Mouse (Mus musculus): ENCODE data around the gene Myl6. TPM values are rescaled to one million over a fixed set of nuclear protein-coding genes. Genes with fewer than 3 reads are reported as not detected.
A peak's percentile ranks its signal among the peaks of the same experiment; 100 is the strongest.

Myl6 gene
- total RNA-seq (2022): 100 to 1,000 TPM; 202 to 251 (median 236) TPM

DNA sequence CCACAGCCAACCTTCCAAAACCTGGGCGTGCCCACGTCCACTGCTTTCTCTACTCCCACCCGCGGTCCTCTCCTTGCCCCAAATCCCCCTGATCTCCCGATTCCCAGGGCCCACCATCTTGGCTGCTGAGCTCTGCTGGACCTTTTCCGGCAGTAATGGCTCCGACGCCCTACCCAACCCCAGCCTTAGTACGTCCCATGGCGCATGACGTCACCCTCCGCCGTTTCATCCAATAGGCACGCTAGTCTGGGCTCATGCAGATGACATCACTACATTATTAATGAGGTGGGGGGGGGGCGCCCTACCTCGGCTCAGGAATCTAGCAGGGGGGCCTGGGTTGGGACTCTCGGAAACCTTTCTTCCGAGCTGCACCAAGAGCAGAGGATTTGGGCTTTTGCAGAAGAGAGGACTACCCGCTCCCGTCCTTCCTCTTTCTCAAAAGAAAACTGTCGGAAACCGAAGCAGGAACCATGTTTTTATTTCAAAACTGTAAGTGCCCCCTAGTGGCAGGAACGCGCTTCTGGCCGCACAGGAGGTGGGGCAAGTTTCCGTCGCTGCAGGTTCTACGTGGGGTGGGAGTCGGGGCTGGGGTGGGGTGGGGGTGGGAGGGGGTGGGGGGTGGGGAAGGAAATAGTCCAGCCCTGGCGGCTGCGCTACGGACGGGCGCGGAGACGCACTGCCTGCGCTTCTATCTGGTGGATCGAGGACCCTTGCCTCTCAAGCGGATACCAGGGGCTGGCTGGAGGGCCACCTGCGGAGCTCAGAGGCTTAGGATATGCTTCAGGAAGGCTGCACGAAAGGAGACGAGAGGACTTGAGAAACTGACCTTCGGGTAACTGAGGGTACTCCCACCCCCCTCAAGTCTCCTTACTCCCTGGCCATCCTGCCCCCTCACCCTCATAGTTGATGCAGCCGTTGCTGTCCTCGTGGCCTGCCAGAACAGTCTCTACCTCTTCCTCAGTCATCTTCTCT, at the start of gene Myl6:
Gene Myl6 (minus strand): TSS at position 451 of the 972 bp plus-strand sequence.
- peak; percentile 98 for DNase-seq (ENCODE audit: low spot score)

DNA sequence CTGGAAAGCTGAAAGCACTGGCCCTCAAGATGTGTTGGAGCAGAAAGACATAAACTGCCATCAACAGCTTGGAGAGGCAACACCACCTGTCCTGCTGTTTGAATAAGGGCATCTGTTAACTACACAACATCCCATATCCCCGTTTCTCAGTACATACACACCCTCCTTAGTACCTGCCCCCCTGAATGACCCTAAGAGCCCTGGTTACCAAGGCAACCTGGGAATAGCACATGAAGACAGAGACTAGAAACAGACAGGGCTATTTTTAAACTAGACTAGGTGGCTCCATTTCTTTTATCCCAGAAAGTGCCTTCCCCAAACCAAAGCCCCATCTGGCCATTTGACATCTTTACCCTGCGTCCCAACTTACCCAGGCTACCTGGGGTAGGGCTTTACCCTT, 49.2 kb upstream of the Myl6 start:
- DNase-seq (ENCODE audit: low spot score): no peak

GRCm38 (mm10) chr10:128538340-128538870, 44.5 kb upstream of the Myl6 start:
- no peak for DNase-seq (ENCODE audit: low spot score)

DNA sequence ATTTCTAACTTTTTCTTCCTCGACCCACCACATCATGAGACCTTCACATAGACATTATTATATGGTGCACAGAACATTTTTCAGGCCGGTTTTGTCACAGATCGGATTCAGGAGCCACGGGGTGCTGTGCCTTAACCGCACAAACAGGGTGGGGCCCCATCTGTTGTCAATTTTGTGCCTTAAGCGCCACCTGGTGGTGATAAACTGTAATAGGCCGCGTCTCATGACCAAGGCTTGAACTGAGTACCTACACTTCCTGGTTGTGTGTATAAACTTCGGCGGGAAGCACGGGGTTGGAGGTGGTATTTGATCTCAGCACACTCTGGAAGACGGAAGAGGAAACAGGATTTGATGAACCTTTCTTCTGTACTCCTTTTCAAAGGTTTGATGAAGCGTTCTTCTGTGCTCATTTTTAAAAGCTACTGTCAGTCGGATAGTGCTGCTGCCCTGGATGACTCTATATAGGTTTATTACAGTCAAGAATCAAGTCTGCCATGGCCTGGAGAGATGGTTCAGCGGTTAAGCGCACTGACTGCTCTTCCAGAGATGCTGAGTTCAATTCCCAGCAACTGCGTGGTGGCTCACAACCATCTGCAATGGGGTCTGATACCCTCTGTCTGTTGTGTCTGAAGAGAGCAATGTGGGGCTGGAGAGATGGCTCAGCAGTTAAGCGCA, 42.5 kb upstream of the Myl6 start:
- DNase-seq (ENCODE audit: low spot score): peak; percentile 95

DNA sequence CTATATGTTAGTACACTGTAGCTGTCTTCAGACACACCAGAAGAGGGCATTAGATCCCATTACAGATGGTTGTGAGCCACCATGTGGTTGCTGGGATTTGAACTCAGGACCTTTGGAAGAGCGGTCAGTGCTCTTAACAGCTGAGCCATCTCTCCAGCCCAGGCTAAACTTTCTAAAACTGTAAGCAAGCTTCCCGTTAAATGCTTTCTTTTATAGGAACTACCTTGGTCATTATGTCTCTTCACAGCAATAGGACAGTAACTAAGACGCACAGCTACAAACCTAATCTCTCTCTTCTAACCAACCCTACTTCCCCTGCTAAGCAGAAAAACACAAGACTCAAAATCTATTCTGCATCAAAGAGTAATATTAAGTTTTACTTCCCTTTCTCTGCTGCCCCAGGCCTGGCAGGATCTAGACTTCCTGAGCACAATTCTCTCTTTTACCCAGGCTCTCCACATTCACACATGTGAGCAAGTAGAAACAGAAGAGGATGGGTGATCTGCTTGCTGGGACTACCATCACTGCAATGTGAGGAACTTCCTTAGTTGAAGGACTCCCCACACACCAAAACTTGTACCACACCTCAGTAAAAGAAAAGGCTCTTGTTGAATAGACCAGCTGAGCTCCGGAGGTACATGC, 41.8 kb upstream of the Myl6 start:
- DNase-seq (ENCODE audit: low spot score): no peak

DNA sequence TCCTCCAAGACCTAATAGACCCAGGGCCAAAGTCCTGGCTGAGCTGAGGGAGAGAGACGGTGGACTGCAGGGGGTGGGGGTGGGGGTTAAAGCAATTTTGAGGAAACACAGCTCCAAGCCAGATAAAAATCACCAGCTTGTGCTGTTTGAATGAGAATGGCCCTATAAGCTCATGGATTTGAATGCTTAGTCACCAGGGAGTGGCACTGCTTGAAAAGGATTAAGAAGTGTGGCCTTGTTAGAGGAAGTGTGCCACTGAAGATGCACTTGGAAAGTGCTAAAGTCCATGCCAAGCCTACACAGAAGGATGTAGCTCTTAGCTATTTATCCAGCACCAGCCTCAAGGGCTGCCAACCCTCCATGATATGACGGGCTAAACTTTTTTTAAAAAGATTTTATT, 41.3 kb upstream of the Myl6 start:
- DNase-seq (ENCODE audit: low spot score): no peak

- no peak for DNase-seq (ENCODE audit: low spot score)
Observed at GRCm38 (mm10) chr10:128526366-128527356, 32.7 kb upstream of the Myl6 start.

DNA sequence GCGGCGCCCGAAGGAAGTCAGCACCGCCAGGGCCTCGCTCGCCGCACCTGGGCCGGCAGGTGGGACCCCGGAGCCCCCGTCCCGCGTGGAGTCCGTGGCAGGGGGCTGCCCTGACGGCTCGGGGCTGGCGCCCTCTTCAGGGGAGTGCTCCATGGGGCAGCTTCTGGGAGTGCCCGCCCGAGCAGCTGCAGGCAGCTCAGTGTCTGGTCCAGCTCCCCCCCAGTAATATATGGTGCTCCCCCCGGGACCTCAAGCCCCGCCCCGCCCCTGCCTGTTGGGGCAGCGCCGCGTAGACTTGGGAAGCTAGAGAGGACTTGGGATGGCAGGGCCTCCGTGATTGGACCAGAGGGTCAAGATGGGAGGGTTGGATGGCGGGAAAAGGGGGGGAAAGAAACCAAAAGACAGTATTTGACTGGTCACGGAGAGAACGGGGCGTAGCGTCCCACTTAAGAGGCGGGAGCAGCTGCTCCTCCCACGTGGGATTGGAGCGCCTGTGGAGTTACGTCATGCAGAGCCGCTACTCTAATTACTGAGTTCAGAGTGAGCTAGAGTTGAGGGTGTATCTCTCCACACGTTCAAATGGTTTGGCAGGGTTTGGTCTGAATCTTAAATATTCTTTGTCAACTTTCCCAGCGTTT, 31.8 kb upstream of the Myl6 start, which contains the start of gene Esyt1:
Gene Esyt1 (minus strand): TSS at position 201 of the 638 bp plus-strand sequence.
- peak; percentile 97 for DNase-seq (ENCODE audit: low spot score)

DNA sequence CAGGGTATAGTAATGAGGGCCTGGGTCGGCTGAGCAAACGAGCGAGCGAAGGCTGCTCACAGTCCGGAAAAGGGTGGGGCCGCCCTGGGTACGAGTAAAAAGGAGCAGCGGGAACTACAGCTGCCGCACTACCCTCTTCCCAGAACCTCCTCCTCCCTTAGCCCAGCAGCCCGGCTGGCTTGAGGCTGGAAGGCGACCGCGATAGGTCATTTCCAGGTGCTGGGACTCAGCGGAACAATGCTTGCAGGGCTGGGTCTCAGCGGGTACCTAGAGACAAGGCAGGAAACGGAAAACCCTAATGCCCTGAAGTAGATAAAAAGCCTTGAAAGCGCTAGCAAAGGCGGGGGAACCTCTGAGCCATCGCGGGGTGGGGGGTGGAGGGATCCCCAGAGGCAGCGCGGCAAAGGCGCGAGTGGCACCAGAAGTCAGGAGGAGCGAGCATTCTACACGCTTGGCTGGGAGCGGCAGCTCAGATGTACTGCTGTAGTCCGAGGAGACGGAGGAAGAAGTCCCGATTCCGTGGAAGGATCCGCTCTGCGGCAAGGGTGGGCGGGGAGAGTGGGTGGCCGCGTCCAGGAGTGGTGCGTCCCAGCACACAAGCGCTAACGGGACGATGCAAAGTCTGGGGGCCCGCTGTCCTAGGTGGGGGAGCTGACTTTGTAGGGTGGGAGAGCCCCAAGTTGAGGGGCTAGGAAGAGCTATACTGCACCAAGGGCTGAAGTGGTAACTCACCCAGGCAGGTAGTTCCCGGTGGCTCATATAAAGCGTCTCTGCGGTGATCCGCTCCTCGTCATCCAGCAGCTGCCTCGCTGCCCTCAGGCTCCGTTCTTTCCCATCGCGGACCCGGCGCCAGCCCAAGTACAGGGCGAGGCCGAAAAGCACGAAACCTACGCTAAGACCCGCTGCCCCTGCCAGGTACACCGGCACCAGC, 31.1 kb upstream of the Myl6 start:
- DNase-seq (ENCODE audit: low spot score): peak; percentile 57

DNA sequence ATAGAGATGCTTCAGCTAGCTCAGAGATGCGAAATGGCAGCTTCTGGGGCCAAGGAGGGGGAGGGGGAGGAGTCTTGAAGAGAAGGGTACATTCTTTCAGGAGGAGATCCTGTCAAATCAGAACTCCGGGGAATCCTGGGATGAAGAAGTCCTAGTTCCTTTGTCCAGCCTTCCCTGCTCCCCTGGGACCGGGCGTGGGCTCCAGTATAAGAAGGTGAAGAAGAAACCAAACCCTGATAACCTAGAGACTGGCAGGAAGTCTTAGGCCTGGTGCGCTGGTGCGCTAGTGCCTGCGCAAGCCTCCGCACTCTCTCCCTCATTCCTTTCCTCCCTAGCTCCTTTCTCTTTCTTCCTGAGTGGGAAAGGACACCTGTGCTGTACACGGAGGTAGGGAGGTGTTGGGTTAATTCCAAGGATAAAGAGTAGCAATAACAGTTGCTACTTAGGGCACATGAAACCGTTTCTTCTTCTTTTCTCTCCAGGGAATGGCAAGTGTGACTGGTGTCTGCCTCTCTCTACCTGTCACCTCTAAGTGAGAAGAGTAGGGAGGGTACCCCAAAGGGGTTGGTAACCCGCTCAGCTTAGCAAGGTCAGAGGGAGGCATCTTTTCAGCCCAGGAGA, 30.3 kb upstream of the Myl6 start:
- no peak for DNase-seq (ENCODE audit: low spot score)

GRCm38 (mm10) chr10:128522351-128522750, 28.4 kb upstream of the Myl6 start:
- no peak for DNase-seq (ENCODE audit: low spot score)

- DNase-seq (ENCODE audit: low spot score): no peak
Observed at GRCm38 (mm10) chr10:128520591-128520990, 26.6 kb upstream of the Myl6 start.

- DNase-seq (ENCODE audit: low spot score): peak; percentile 45
Observed at GRCm38 (mm10) chr10:128518833-128519232, 24.9 kb upstream of the Myl6 start.

DNA sequence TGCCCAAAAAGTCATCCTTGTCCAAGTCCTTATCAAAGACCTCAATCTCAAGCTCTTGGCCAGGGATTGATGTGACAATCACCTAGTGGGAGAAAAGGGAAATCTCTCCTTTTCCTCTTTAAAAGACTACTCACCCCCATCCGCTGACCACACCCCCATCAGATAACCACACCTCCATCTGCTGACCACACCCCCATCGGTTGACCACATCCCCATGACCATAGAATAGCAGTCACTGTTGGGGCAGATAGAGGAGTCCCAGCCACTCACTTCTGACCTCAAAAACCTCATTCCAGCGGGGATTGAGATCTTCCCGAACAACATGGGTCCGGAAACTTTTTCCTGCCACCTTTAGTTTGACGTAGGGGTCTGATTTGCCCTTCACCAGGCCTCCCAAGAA, 22.7 kb upstream of the Myl6 start:
- DNase-seq (ENCODE audit: low spot score): no peak

GRCm38 (mm10) chr10:128516029-128516428, 22.1 kb upstream of the Myl6 start:
- no peak for DNase-seq (ENCODE audit: low spot score)

- DNase-seq (ENCODE audit: low spot score): no peak
Observed at GRCm38 (mm10) chr10:128515044-128515443, 21.1 kb upstream of the Myl6 start.

DNA sequence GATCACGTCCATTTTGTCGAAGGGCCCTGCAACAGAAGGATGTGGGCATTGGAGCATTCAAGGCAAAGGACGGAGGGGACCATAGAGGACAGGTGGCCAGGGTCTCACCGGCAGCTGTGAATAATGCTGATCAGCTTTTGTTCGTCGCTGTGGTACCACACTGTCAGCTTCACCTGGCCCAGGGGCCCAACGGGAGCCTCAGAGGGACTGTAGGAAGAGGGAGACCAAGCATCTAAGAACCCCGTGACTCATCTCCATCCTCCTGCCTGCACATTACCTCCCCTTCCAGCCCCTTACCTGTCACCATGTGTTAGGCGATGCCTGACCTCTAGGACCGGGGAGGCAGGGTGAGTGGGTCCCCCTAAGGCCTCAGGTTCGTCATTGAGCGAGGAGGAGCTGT, 17.8 kb upstream of the Myl6 start:
- DNase-seq (ENCODE audit: low spot score): no peak

DNA sequence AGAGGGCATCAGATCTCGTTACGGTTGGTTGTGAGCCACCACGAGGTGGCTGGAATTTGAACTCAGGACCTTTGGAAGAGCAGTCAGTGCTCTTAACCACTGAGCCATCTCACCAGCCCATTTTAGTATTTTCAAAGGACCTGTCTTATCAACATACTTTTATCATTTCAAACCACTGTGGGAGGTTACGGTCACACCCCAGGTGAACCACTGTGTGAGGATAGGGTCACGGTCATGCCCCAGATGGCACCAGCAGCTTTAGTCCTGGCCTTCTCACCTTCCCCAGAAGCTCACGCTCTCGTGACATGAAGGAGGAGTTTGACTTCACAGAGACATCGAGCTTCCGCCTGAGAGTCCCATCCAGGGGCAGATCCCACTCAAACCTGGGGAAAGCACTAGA, 17.2 kb upstream of the Myl6 start:
- DNase-seq (ENCODE audit: low spot score): no peak

GRCm38 (mm10) chr10:128510301-128510700, 16.4 kb upstream of the Myl6 start:
- no peak for DNase-seq (ENCODE audit: low spot score)

Data from heart, adult 8-10 months (tissue).